Mouse (Mus musculus) stomach, adult 2 months (tissue): ENCODE data around the gene Trpv6. TPM values are rescaled to one million over a fixed set of nuclear protein-coding genes. Genes with fewer than 3 reads are reported as not detected.

Source experiments
- polyA plus RNA-seq: library from polyadenylated mRNA; depleted of rRNA; stranded (reverse); fragments of >200 nt; gene quantifications from 2 replicates; pipeline ENCODE4 v1.2.3, GENCODE M21; 2012; rRNA removed

Trpv6 gene
- polyA plus RNA-seq, result 0.26 and 0.41 TPM in 2 replicates

DNA sequence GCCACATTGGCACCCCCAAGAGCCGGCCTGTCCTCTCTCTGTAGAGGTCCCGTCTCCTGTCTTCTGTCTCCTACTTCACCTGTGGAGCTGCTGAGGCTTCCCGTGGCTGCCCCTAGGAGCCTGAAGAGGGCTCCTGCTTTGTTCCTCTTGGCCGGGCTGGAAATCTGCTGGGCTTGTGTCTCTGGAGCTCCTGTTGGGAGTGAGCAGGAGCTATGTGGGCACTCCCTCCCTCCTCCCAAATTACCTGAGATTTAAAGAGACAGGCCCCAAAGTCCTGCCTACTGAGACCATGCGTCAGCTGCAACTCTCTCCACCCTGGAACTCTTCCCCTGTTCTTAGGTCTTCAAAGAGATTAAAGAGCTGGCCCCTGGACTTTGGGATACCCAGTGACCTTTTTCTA, at the start of gene Trpv6:
Gene Trpv6, minus strand, starts transcription at position 228 of the 400 bp plus-strand sequence.

DNA sequence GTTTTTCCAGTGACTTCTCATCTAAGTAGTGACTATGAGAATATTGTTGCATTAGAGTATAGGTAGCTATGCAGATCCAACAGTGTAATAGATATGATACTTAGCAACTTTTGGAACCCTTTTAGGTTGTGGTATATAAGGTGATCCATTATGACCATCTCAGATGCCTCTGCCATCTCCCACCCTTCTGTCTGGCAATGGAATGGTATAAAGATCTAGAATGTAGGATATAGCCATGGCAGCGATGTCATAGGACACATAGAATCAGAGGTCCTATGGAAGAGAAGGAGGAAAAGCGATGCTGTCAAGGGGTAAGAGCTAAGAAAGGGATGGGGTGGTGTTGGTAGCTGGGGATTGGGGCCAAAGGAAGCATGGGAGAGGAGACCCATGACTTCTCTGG, 47.9 kb upstream of the Trpv6 start, which contains the start of gene Llcfc1:
Gene Llcfc1, plus strand, starts transcription at position 301 of the 400 bp plus-strand sequence.

DNA sequence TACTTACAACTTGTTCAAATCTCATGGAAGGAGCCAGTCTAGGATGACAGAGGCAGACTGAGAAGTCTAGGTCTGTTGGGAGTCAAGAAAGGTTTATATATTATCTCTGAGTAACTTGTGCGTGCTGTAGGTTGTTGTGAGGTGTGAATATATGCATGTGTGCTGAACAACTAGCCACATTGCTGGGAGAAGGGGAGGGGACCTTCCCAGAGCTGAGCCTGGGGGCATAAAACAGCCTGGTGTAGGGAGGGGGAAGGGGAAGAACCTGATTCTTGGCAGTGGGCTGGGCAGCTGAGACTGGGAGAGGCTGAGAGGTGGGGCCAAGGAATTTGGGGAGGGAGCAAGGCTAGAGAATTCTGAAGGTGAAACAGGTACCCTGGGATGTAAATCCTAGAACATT, 44.5 kb upstream of the Trpv6 start, which contains the start of gene Trpv5:
Gene Trpv5, minus strand, starts transcription at position 101 of the 400 bp plus-strand sequence.

DNA sequence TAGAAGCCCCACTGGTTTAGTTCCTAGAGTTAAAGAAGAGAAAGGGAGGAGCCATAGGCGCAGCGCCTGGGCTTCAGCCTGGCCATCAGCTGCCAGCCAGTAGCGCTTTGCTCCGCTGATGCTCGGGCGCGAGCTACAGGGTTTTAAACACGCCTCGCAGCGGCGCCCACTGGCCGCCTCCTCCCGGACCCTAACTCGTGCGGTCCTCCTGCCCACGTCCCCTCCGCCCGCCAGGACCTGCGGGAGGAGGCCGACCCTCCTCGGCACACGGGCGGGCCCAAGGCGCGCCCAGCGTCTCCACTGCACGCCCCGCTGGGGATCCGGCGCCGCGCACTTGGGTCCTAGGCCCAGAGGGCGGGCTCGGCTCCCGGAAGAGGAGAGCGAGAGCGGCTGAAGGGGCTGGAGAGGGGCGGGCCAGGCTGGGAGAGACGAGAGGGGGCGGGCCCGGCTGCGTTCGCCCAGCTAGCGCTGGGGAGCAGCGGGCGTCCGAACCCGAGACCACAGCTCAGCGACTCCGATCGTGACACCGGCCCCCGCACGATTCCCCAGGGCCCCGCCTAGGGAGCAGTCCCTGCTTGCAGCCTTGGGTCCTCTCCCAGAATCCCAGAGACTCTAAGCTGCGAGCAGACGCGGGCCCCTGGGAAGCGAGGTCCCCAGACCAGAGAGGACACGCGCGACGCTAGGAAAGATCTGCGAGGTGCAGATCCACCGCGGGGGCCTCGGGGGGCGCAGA, 31.0 kb downstream of the Trpv6 start, which contains the start of gene Ephb6:
Gene Ephb6, plus strand, starts transcription at position 422 of the 733 bp plus-strand sequence.

Other genes with a start within 250 kb of the Trpv6 start
- 0.13 and 0.73 TPM in 2 replicates for gene Gm5771, start 244.0 kb downstream of the Trpv6 start, polyA plus RNA-seq
- gene Gm10334, start 190.3 kb downstream of the Trpv6 start, polyA plus RNA-seq, result not detected in 2 replicates
- 0.16 and 0.97 TPM in 2 replicates for gene Prss1, start 177.5 kb downstream of the Trpv6 start, polyA plus RNA-seq
- 0.46 and 2.7 TPM in 2 replicates for gene Prss2, start 114.6 kb downstream of the Trpv6 start, polyA plus RNA-seq
- gene Ephb6, start 30.9 kb downstream of the Trpv6 start, polyA plus RNA-seq, result 14.3 and 20.0 TPM in 2 replicates
- not detected in 2 replicates for gene Trpv5, start 44.4 kb upstream of the Trpv6 start, polyA plus RNA-seq
- gene Llcfc1, start 48.0 kb upstream of the Trpv6 start, polyA plus RNA-seq, result not detected in 2 replicates
- not detected in 2 replicates for gene Kel, start 67.9 kb upstream of the Trpv6 start, polyA plus RNA-seq
- not detected in 2 replicates for gene Olfr459, start 138.8 kb upstream of the Trpv6 start, polyA plus RNA-seq
- not detected in 2 replicates for gene Pip, start 211.1 kb upstream of the Trpv6 start, polyA plus RNA-seq
- gene Sval2, start 216.6 kb upstream of the Trpv6 start, polyA plus RNA-seq, result not detected in 2 replicates